In genomic region chr9:104406491-104406890, GRCm38 (mm10) we compare ENCODE assay signal across 23 mouse cellular contexts.
DNase-seq lines count a peak whose midpoint lies in the region; ATAC-seq and TF ChIP-seq lines count a peak whose summit lies in the region.
"Had no signal": no experiment of that assay in that cellular context is flagged by ENCODE, and none has a peak within 500 bp of the region (broad histone marks: within the 10 kb centered on the region; RNA-seq: fewer than 3 reads in every experiment).

No protein-coding gene starts in this region.

- H3K36me3 ChIP-seq in CH12.LX (replicated peaks in 1 of 2; ENCODE audit: control insufficient read depth in 1 of 2, insufficient read depth in 1 of 2, low read length in 1 of 2): no peaks in the 10 kb centered on the region
- H3K36me3 ChIP-seq: G1E had no signal

- peak overlapping the region; percentile 67 for H3K4me2 ChIP-seq in CH12.LX (ENCODE audit: insufficient read depth, low read depth, poor library complexity, severe bottlenecking)

- in situ Hi-C loops in CH12.LX (cut with MboI; ENCODE audit: low pct_ligation_motif_present, low pct_unique_long_range_greater_than_20kb, low sequenced_read_pairs): no loop called here

- no peak for ATAC-seq in megakaryocyte progenitor cell, adult 5-6 weeks (replicated peaks; ENCODE audit: poor library complexity)
- ATAC-seq: activated CD4-positive, CD25-positive, alpha-beta regulatory T cell, adult 4 months; CD4-positive, CD25-positive, alpha-beta regulatory T cell, adult 4 months; Patski had no signal

- no peak overlapping the region for H3K27ac ChIP-seq in CH12.LX (ENCODE audit: insufficient read depth, low read depth)

- TF ChIP-seq CTCF in CH12.LX (conservative IDR thresholded peaks at IDR 0.05 in 1 of 2, IDR thresholded peaks at IDR 0.05 in 1 of 2; ENCODE audit: low read depth in 2 of 2, low read length in 2 of 2): no peak
- TF ChIP-seq CTCF in brain, embryonic 14.5 days (IDR thresholded peaks at IDR 0.05; ENCODE audit: borderline replicate concordance, extremely low read depth, insufficient read depth, insufficient read length): no peak

- intact Hi-C loops in heart, postnatal 36 days (cut with DNase I): no loop called here

- no peaks in the 10 kb centered on the region for H3K79me2 ChIP-seq in CH12.LX (replicated peaks; ENCODE audit: control insufficient read depth, extremely low read depth, insufficient read depth, poor library complexity, severe bottlenecking)

- TF ChIP-seq POLR2A in CH12.LX (IDR thresholded peaks at IDR 0.05; ENCODE audit: low read depth, low read length): peak; percentile 62
- TF ChIP-seq POLR2A in brain, embryonic 14.5 days (IDR thresholded peaks at IDR 0.05; ENCODE audit: borderline replicate concordance, extremely low read depth, insufficient read depth, insufficient read length, poor library complexity, severe bottlenecking): no peak

- TF ChIP-seq RAD21 in CH12.LX (IDR thresholded peaks at IDR 0.05; ENCODE audit: low read depth, low read length): no peak

- H3K9me3 ChIP-seq in CH12.LX (replicated peaks; ENCODE audit: low read length): no peaks in the 10 kb centered on the region

- dilution Hi-C loops in CH12.LX (cut with MboI; ENCODE audit: extremely low pct_ligation_motif_present, extremely low pct_unique_long_range_greater_than_20kb, low sequenced_read_pairs): no loop called here

- peaks cover 3 to 7% of the 10 kb centered on the region in 2 experiments; a peak in 3 of 4 replicates for H3K4me1 ChIP-seq in CH12.LX (ENCODE audit: control insufficient read depth in 1 of 2, insufficient read depth in 2 of 2)

- peak; percentile 25 for DNase-seq in heart, adult 11 months
- DNase-seq in heart, postnatal 36 days: no peak
- DNase-seq in retina, postnatal 1 day: peak; percentile 26
- no peak for DNase-seq in retina, embryonic 14.5 days (ENCODE audit: low spot score)
- peak; percentile 71 for DNase-seq in CH12.LX (ENCODE audit: extremely low read depth)
- peak; percentile 2 for DNase-seq in brain, embryonic 14.5 days (ENCODE audit: low read depth)
- DNase-seq in adrenal gland, postnatal 14 days: no peak
- DNase-seq: adrenal gland, adult 2 months; adrenal gland, adult 8-10 months; adrenal gland, postnatal 10 days; adrenal gland, postnatal 25 days; adrenal gland, postnatal 36 days; B cell, adult 2 months; cerebellum, adult 11 months; cerebellum, adult 11-12 months; cerebellum, adult 18-20 months; cerebellum, adult 2 months; cerebellum, adult 8-10 months had no signal

- H3K9ac ChIP-seq in CH12.LX (ENCODE audit: insufficient read depth, low read depth): peak overlapping the region; percentile 61; the same call in 1 of the 2 replicates

- H3K4me3 ChIP-seq in CH12.LX (replicated peaks in 1 of 3; ENCODE audit: low read depth in 2 of 3, low read length in 2 of 3, poor library complexity in 1 of 3): peak overlapping the region; percentile 23 to 50 (median 33)

- no peaks in the 10 kb centered on the region for H3K27me3 ChIP-seq in CH12.LX (replicated peaks)
- H3K27me3 ChIP-seq: Patski had no signal

- TF ChIP-seq EP300 in CH12.LX (IDR thresholded peaks at IDR 0.05; ENCODE audit: low read length): no peak

TF ChIP-seq in CH12.LX, 34 proteins besides CTCF, POLR2A, EP300 and RAD21:
- peak; percentile 74; the same call in 1 of the 2 replicates for TF ChIP-seq SIN3A (IDR thresholded peaks at IDR 0.05; ENCODE audit: low read length)
- TF ChIP-seq MAX (IDR thresholded peaks at IDR 0.05; ENCODE audit: low read length): 0 out of 2 replicates have a peak, but pooled peaks have one; percentile 37
- TF ChIP-seq PAX5 (IDR thresholded peaks at IDR 0.05; ENCODE audit: low read length): no peak
- TF ChIP-seq CHD2 (IDR thresholded peaks at IDR 0.05; ENCODE audit: low read length): peak; percentile 54
- TF ChIP-seq TBP (conservative IDR thresholded peaks at IDR 0.05; ENCODE audit: low read depth, low read length): peak; percentile 70; the same call in 1 of the 2 replicates
- peak; percentile 73 for TF ChIP-seq NELFE (IDR thresholded peaks at IDR 0.05; ENCODE audit: low read depth, low read length)
- no peak for TF ChIP-seq MAFK (IDR thresholded peaks at IDR 0.05; ENCODE audit: insufficient replicate concordance, low read length)
- TF ChIP-seq HCFC1 (IDR thresholded peaks at IDR 0.05; ENCODE audit: low read depth, low read length): peak; percentile 39; the same call in 1 of the 2 replicates
- peak; percentile 21; the same call in 1 of the 2 replicates for TF ChIP-seq ETS1 (conservative IDR thresholded peaks at IDR 0.05; ENCODE audit: low read depth, low read length)
- peak; percentile 72 for TF ChIP-seq ELF1 (IDR thresholded peaks at IDR 0.05; ENCODE audit: low read depth, low read length)
- peak; percentile 46; the same call in 1 of the 2 replicates for TF ChIP-seq BHLHE40 (IDR thresholded peaks at IDR 0.05; ENCODE audit: low read depth, low read length)
- TF ChIP-seq KAT2A (IDR thresholded peaks at IDR 0.05; ENCODE audit: insufficient replicate concordance, low read length): no peak
- TF ChIP-seq ZMIZ1 (IDR thresholded peaks at IDR 0.05; ENCODE audit: low read depth, low read length): peak; percentile 58; the same call in 1 of the 2 replicates
- peak; percentile 57; the same call in 1 of the 2 replicates for TF ChIP-seq TCF12 (IDR thresholded peaks at IDR 0.05; ENCODE audit: low read depth, low read length)
- TF ChIP-seq MXI1 (IDR thresholded peaks at IDR 0.05; ENCODE audit: low read depth, low read length): 0 out of 2 replicates have a peak, but pooled peaks have one; percentile 49
- TF ChIP-seq USF2 (conservative IDR thresholded peaks at IDR 0.05; ENCODE audit: low read depth, low read length): no peak
- no peak for TF ChIP-seq JUND (conservative IDR thresholded peaks at IDR 0.05; ENCODE audit: low read depth, low read length)
- TF ChIP-seq SMC3 (IDR thresholded peaks at IDR 0.05; ENCODE audit: low read depth, low read length): no peak
- TF ChIP-seq IRF4 (IDR thresholded peaks at IDR 0.05; ENCODE audit: low read depth, low read length): no peak
- TF ChIP-seq NRF1 (IDR thresholded peaks at IDR 0.05; ENCODE audit: low read depth, low read length): no peak

Comparison
In these comparisons a context has a peak if more than half of its experiments do, and no peak if none do; other contexts are left out.
1. DNase-seq: peak in heart, adult 11 months (single experiment), retina, postnatal 1 day (single experiment), CH12.LX (single experiment) and brain, embryonic 14.5 days (single experiment); none in heart, postnatal 36 days (0 of 2), retina, embryonic 14.5 days (single experiment) and adrenal gland, postnatal 14 days (single experiment).